Mouse (Mus musculus): ENCODE measurements around the gene Nell2. TPM values are rescaled to one million over a fixed set of nuclear protein-coding genes. Genes with fewer than 3 reads are reported as not detected.

The Nell2 gene
- not detected for polyA plus RNA-seq (2017; shearing (Covaris generic))

GRCm38 (mm10) chr15:95527948-95528861 lies at the start of gene Nell2:
Gene Nell2 (minus strand): TSS chr15:95528559.

Other genes starting within 250 kb of the Nell2 start
- not detected for gene Dbx2, start 127.4 kb upstream of the Nell2 start, polyA plus RNA-seq (2017; shearing (Covaris generic))